Mouse (Mus musculus): ENCODE measurements around the gene Tmem129.

DNA sequence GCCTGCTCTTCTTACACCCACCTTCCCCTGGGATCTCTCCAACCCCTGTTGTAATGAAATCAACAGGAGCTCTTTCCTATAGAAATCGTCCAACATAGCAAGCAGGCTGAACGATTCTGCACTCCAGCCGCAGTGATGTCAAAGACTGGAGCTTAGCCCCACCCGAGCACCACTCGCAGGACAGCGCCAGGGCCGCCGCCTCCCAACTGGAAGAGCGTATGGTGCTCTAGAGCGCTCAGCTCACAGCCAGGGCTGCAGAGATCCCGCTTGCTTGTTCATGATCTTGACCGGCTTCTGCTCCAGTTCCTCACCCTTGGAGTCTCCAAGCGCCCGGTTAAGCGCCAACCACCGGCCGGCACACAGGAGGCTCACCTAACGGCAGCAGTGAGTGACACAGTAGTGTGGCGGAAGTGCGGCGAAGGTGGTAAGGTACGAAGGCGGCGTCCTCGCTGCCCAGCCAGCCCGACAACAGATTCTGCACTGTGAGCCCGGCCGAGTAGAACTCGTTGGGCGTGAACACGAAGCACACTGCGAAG lies 897 bp downstream of the Tmem129 start:
- no peak for TF ChIP-seq CTCF (conservative IDR thresholded peaks at IDR 0.05; ENCODE audit: insufficient read depth, insufficient read length, low read depth, low read length)
- no peak for TF ChIP-seq POLR2A (IDR thresholded peaks at IDR 0.05; ENCODE audit: low read depth, low read length)
